Mouse (Mus musculus) bone marrow macrophage, adult 2 months (primary cell): ENCODE measurements around the gene Umod.

Source experiments
- CTCF ChIP-seq: IDR thresholded peaks from 2 replicates; pipeline ENCODE4 v1.5.1; 2012; ENCODE audit warnings: low read depth, mild to moderate bottlenecking, low read length, moderate library complexity
- POLR2A ChIP-seq: IDR thresholded peaks from 2 replicates; pipeline ENCODE4 v1.6.1; 2012; ENCODE audit warnings: mild to moderate bottlenecking, low read depth, low read length, borderline replicate concordance

DNA sequence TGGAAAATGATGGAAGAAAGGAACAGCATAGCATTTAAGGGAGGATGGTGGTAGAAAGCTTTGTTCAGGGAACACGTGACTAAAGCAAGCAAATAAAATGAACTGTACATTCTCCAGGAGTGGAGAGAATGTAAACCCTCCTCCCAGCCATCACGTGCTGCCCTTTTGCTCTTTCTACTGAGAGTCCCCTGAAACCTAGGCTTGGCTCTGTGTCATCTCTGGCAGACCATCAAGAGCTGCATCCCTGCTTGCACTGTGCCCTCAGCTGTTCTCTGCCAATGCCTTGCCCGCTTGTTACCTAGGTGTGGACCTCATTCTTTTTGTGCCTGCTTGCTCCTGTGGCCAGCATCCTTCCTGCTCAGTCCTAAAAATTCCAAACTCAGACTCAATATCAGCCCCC lies 42.7 kb upstream of the Umod start:
- TF ChIP-seq POLR2A = no peak
- no peak for TF ChIP-seq CTCF
